Mouse (Mus musculus) liver, adult (tissue): ENCODE data around the gene St6galnac4.
A peak's percentile ranks its signal among the peaks of the same experiment; 100 is the strongest.

ENCODE experiments used
- GATA4 ChIP-seq: IDR thresholded peaks from 2 replicates; pipeline ENCODE4 v1.6.1; 2014; ENCODE audit warnings: mild to moderate bottlenecking, low read length; ENCODE audit not compliant: insufficient replicate concordance

Gene St6galnac4

DNA sequence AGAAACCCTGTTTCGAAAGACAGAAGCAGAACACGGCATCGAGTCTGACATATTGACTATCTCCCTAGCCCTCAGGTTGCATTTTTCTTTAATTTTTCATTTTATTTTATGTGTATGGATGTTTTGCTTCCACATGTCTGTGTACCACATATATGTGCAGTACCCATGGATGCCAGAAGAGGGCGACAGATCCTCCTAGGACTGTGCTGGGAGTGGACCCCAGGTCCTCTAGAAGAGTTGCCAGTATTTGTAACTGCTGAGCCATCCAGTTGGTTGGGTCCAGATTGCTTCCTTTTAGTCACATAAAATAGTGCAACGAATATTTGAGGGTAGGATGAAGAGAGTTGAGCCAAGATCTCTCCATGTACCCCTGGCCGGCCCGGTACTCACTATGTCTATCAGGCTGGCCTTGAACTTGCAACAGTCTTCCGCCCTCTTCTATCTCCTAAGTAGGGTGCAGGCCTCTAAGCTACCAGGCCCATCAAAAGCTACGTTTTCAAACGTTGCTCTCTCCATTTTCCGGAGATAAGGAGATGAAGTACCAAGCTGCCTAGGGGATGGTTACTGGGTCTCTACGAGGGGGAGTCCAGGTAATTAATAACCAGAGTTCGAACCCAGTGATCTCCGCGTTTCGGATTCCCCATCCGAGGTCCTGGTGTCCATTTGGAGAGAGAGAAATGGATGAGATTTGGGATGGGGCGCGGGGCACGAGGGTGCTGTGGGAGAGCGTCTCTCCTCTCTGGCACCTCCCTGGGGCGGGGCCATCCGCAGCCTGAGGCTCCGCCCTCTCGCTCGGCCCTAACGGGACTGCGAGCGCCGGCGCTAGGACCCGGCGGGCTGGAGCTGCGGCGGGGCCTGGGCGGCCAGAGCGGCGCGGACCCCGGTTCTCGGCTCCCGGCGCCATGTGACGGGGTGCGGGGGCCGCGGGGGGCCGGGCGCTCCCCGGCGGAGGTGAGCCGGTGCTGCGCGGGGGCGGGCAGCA, 19.6 kb downstream of the St6galnac4 start:
- TF ChIP-seq GATA4: no peak; the same call in 1 of the 2 replicates

DNA sequence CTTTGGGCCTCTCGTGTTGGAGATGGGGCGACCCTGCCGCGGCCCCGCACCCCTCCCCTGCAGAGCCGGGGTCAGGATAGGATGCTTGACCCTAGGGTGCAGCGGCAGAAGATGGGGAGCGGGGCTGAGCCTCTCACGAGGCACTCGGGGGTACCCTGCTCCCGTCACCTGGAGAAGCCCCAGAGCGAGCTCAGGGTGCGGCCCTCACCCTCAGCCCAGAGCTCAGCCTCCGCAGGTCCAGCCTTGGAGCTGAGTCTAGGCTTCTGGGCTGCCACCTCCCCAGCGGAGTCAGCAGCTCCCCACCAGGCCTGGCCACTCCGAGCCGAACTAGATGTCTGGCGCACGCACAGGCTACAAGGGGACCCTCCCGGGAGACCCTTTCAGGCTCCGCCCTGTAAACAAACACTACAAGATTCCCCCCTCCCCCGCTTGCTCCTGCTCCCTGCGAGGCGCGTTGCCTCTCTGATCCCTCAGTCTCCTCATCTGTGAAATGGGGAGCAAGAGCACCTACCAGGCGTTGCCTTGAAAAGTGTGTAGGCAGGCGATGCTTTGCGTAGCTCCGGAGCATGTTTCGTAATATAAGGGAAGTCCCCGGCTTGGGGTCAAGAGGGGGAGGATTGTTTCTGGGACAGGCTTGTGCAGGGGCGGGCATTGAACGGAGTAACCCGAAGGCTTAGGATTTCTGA, 20.5 kb downstream of the St6galnac4 start:
- no peak for TF ChIP-seq GATA4

DNA sequence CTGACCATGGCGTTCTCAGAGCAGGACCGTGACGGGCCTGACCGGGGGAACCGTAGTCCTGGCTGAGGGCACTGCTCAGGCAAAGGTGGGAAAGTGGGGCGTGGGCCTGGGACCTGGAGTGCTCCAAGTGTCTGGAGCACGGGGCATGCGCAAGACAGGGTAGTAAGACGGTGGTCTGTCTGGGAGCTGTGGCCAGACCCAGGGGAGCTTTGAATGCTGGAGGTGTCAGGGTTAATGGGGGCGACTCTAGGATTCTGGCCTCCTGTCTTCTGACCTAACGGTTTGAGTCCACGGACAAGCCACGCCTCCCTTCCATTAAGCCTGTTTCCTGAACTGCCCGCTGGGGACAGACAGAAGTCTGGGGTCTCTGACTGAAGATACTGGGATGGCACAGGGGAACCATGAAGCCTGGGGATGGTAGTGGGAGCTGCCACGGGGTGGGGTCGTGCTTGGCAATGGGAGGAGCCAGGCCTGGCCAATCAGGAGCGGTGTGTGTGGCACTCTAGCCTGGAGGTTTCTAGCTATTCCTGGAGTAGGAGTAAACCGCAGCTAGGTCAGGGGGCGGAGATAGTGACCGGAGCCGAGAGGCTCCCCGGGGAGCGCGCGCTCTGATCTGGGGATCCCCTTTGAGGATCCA, 21.4 kb downstream of the St6galnac4 start:
- no peak for TF ChIP-seq GATA4

DNA sequence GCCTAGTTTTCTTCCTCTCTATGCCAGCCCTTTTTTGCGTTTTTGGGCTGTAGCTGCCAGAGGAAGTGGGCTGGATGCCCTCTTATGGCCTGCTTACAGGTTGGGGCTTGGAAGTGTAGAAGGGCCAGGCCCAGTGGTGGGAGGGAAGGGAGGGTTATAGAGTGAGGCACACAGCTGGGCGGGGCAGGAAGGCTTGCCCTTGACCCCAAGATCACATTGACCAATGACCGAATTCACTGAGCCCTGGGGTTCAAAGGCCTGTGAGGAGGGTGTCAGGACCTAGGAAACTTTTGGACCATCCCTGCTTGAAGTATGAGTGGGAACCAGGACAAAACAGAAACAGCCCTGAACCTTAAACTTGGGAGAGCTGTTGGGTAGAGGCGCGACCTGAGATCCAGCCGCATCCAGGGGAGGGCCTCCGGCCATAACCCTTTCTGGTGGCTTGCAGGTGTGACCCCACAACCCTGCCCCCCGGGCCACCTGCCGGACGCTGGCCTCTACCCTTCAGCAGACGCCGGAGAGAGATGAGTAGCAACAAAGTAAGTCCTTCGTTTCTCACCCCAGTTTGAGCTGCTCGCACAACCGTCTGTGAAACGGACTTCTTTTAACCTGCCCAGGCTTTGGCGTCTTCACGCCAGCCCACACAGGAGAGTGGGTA, 22.0 kb downstream of the St6galnac4 start:
- TF ChIP-seq GATA4: no peak

DNA sequence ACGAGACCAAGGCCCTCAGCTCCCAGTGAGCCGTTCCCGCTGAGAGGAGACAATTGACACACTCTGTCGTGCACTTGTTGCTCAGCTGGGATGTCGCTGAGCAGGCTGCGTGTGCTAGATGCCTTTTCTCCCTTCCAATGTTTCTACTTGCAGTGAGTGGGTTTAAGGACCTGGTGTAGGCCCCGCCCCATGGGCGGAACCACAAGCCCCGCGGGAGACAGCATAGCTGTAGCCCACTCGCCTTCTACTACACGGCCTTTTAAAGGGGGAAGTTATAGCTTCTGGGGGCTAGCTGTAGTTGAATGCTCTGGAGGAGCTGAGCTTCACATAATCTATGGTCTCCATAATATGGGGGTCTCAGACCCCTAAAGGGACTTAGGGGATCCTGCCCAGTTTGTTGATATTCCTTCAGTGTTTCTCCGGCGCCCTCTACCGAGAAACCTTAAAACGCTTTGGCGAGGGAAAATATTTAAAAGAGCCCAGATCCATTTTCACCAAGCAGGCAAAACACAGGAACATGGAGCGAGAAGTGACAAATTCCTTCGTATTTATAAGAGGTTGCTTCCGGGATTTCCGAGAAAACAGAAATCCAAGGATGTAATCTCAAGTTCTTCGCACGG, 23.8 kb downstream of the St6galnac4 start:
- no peak for TF ChIP-seq GATA4

DNA sequence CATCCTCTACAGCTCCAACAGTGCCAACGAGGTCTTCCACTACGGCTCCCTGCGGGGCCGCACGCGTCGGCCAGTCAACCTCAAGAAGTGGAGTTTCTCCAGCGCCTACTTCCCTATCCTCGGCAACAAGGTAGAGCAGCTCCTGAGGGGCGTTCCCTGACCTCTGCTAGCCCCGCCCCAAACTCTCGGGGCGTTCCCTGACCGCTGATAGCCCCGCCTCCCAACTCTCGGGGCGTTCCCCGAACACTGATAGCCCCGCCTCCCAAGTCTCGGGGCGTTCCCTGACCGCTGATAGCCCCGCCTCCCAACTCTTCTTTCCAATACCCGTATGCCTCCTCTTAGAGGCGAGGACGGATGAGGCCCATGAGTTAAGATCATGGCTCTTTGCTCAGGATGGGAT, 25.4 kb downstream of the St6galnac4 start:
- TF ChIP-seq GATA4: no peak

DNA sequence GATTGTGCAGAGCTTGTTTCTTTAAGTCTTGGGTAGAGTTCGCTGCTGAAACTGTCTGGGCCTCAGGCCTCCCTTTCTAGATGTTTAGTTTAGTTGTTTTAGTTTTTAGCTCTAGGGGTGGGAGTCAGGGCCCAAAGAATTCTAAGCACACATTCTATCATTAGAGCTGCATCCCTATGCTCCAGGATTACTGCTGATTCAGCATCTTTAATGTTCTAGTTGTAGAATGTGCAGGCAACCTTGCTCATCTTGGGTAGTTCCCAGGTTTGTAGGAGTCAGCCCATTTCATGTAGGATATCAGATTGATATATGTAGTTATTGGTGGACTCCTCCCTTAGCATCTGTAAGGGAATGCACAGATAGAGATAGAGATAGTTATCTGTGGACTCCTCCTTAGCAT, 30.2 kb downstream of the St6galnac4 start:
- no peak for TF ChIP-seq GATA4

DNA sequence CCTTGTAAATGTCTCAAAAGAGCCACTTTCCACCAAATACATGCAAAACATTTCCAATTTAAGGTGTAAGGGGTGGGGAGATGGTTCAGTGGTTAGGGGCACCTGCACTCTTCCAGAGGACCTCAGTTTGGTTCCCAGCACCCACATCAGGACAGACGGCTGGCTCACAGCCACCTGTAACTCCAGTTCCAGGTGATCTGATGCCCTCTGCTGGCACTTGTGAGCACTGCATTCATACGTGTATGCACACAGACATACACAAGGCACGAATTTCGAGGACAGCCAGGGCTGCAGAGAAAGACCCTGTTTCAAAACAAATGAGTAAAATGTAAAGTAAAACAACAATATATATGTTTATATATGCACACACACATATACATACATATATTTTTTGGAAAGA, 30.7 kb downstream of the St6galnac4 start:
- TF ChIP-seq GATA4: no peak

DNA sequence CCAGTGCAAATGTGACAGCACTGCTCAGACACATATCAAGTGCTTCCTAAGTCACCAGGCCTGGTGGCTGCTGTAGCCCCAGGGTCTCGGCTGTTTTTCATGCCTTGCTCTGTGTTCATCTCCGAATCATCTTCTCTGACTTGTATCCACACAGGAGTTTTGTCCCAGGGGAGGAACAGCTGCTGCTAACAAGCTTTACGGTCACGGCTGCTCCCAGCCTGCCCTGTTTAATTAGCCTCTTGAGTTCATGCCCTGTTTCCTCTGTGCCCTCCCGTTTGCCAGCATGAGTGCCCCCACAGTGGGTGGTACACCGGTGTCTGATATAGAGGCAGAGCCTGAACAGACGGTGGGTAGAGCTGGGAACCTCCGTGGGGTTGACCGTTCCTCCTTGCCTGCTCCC, 31.2 kb downstream of the St6galnac4 start:
- no peak for TF ChIP-seq GATA4

DNA sequence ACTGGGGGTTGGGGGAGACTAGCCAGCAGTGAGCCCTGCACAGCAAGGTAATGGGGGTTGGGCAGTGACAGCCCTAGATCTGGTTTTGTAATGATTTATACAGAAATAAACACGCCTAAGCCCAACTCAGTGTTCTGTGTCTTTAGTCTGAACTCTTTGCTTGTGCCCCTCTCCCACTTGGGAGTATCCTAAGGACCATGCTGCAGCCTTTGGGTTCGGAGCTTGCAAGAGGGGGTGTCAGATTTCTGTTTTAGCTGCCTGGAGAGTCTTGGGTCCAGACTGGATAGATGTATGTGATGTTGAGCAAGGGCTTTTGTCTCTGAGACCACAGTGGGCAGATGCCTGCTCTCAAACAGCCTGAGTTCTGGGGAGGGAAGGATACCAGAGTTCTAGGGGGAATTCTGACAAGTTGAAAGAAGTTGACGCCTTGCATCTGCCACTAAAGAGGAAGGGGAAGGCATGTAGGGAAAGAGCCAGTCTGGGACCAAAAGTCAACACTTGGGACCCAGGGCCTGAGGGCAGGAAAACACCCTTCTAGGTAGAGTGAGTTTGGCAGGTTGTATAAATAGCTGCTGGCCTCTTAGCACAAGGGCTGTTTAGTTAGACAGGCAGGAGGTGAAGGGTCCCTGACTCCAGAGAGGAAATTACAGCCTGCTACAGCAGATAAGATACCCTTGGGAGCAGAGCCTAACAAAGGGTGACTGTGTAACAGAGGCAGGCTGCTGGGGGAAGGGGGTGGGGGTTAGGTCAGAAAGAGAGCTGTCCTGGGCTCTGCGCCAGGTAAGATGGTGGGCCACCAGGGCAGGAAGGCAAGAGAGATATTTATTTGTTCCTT, 34.0 kb downstream of the St6galnac4 start:
- TF ChIP-seq GATA4: peak; percentile 96; the same call in 1 of the 2 replicates

DNA sequence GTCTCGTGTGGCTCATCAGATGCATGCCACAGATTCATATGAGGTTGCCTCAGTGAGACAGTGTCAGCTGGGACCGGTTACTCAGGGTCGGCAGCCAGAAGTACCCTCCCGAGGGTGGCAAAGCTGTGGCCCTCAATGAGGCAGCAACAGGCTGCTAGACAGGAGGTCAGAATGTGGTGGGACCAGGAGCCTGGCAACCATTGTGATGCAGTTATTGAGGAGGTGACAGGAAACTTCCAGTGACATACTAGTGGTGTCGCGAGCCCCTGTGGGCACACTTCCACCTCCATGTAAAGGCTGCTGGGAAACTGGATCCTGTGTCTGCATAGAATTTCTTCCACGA, 34.6 kb downstream of the St6galnac4 start, which contains the start of gene Ak1:
TSS of gene Ak1 (plus strand) at position 242 of the 343 bp plus-strand sequence.
- TF ChIP-seq GATA4: no peak

DNA sequence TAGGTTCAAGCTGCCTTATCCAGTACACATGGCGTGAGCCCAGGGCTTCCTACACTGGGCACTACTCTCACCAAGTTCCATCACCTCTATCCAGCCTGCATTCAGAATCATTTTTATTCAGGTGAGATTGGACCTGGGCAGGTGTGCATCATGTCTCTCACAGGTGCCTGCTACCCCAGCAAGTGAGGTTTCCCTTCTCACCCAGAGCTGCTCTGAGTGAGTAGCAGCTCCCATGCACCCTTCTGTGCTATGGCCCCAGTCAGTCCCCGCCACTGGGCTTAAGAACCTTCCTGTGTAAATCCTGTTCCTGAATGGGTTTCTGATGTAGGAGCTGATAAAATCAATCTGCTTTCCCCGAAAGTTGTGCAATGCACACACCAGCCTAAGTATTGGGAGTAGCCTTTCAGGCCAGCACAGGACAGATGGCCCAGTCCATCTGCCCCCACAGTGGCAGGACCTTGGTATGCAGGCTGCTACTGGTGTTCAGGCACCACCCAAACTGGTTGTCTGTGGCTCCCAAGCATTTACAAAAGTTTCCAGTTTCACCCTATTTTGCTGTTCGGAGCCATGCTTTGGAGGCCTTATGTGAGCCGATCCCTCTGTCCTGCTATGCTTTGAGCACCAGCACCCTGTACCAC, 37.3 kb downstream of the St6galnac4 start:
- TF ChIP-seq GATA4: no peak

DNA sequence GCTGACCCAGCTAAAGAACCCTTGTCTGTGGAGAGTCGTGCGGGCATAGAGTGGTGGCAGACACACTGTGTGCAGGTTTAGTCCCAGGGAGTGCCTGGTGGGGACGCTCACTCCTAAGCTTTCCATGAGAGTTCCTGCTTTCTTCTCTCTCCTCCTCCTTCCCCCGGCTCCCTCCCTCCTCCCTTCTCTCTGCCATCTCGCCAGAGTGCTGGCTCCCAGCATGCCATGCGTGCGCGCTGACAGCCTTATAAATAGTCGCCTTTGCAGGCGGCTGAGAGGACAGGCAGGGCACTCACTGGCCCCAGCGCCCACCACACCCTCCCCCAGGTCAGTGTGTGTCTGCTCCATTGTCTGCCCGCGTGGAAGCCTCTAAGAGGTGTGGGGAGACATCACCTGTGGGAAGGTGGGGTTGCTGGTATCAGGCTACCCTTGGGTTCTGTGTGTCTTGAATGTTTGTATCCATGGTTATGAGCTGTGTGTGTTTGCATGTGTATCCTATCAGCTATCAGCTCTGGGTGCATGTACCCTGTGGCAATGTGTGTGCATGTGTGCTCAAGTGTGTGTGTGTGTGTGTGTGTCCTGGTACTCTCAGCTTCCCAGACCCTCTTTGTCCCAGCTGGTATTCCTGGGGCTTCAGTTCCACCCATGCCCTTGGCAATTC, 38.4 kb downstream of the St6galnac4 start:
- TF ChIP-seq GATA4: no peak
